Mouse (Mus musculus) bone marrow, adult 2 months (tissue): ENCODE results near the gene Gm5741.

Experiments
- CTCF ChIP-seq: fragments of 200-500 bp; IDR thresholded peaks from 2 replicates; pipeline ENCODE4 v1.5.1; 2011; ENCODE audit warnings: low read length, control low read depth; ENCODE audit not compliant: control insufficient read depth, insufficient read depth
- POLR2A ChIP-seq: fragments of 200-500 bp; IDR thresholded peaks from 2 replicates; pipeline ENCODE4 v1.6.1; 2011; ENCODE audit warnings: low read depth, mild to moderate bottlenecking, control low read depth, low read length, borderline replicate concordance; ENCODE audit not compliant: control insufficient read depth

DNA sequence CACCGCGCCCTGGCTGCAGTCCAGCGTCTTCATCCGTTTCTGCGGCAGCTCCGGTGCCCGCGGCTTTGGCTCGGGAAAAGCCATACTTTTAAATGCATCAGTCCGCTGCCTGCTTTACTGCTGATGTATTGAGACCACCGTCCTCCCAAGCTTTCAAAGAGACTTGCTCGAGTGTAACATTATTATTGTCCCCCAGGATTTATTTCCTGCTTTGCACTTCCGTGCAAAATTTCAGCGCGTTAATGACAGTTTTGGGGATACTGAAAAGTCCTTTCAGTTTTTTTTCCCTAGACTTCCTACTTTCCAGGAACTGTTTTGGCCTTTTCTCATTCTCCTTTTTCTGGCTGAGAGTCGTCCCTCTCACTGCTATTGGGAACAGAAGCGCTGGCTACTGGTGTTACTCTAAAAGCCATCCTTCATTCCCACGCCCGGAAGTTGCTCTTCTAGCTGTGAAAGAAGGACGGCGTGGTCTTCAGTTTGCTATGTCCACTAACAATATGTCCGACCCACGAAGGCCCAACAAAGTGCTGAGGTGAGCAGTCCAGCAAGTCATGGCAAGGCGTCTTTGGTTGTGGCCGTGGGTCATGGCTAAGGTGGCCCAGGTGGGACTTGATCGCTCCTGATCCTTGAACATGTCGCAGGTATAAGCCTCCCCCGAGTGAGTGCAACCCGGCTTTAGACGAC lies 12.9 kb upstream of the Gm5741 start, which contains the start of gene Wdr83os:
- no peak for TF ChIP-seq CTCF
- TF ChIP-seq POLR2A, result no peak
